Mouse (Mus musculus): ENCODE results near the gene Klhl21. TPM values are rescaled to one million over a fixed set of nuclear protein-coding genes. Genes with fewer than 3 reads are reported as not detected.

Gene Klhl21
- polyA plus RNA-seq, 1 experiment: 10.7 TPM

GRCm38 (mm10) chr4:152013036-152013813 is 4.6 kb downstream of the Klhl21 start:
- TF ChIP-seq CTCF (IDR thresholded peaks at IDR 0.05; ENCODE audit: borderline replicate concordance, insufficient read depth, low read length) (no peak), POLR2A (IDR thresholded peaks at IDR 0.05; ENCODE audit: low read depth, low read length) (no peak)
- no peak overlapping the region for H3K4me3 ChIP-seq (ENCODE audit: insufficient read depth, low read length)

DNA sequence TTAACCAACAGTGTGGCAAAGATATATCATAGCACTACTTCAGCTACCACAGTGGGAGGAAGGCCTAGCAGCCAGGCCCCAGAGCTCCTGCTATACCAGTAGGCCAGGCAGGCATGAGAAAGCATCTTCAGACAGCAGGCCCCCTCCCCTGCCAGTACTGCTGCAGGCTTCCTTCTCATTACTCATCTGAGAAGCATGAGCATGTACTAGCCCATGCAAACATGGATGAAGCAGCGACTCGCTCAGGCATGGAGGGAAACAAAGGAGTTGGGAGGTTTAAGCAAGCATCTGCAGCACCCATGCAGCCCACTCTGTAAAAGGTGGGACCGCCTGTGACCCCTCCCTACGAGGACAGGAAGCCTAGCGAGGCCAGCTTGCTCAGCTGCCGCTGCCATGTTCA is 10.5 kb downstream of the Klhl21 start:
- H3K4me1 ChIP-seq (ENCODE audit: control insufficient read depth, insufficient read depth, low read length): peaks cover 3% of the 10 kb centered on the region; the same call in 1 of the 2 replicates
- no peak overlapping the region for H3K4me3 ChIP-seq (ENCODE audit: insufficient read depth, low read length)
- no peak for TF ChIP-seq CTCF (IDR thresholded peaks at IDR 0.05; ENCODE audit: borderline replicate concordance, insufficient read depth, low read length)
- no peak for TF ChIP-seq POLR2A (IDR thresholded peaks at IDR 0.05; ENCODE audit: low read depth, low read length)
- H3K27ac ChIP-seq (ENCODE audit: insufficient read depth, low read length): peak overlapping the region; percentile 21; the same call in 1 of the 2 replicates

More at GRCm38 (mm10) chr4:152013036-152013813, 4.6 kb downstream of the Klhl21 start:
- no peaks in the 10 kb centered on the region for H3K4me1 ChIP-seq (ENCODE audit: control insufficient read depth, insufficient read depth, low read length)
- H3K27ac ChIP-seq (ENCODE audit: insufficient read depth, low read length): no peak overlapping the region

DNA sequence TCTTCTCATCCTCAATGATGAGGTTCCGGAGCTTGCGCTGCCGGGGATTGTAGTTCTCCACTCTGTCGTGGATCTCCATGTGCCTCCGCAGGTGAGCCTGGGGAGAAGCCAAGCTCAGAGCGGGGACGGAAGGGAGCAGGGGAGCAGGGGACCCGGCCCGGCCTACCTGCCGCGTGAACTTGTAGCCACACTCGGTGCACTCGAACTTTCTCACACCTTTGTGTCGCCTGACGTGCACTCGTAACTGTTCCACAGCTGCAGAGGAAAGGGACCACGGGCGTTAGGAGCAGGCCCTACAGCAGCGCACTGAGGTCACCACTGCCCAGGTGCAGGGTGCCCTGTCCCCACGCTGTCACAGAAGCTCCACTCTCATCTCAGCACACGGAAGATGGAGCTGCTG is 11.4 kb downstream of the Klhl21 start:
- Histone ChIP-seq H3K27ac (ENCODE audit: insufficient read depth, low read length) (no peak overlapping the region), H3K4me1 (ENCODE audit: control insufficient read depth, insufficient read depth, low read length) (peaks cover 6% of the 10 kb centered on the region; the same call in 1 of the 2 replicates), H3K4me3 (ENCODE audit: insufficient read depth, low read length) (no peak overlapping the region)
- TF ChIP-seq CTCF (IDR thresholded peaks at IDR 0.05; ENCODE audit: borderline replicate concordance, insufficient read depth, low read length) (no peak), POLR2A (IDR thresholded peaks at IDR 0.05; ENCODE audit: low read depth, low read length) (no peak)

GRCm38 (mm10) chr4:152021568-152022097 is 13.0 kb downstream of the Klhl21 start:
- H3K4me1 ChIP-seq (ENCODE audit: control insufficient read depth, insufficient read depth, low read length): peaks cover 6% of the 10 kb centered on the region
- no peak overlapping the region for H3K4me3 ChIP-seq (ENCODE audit: insufficient read depth, low read length)
- H3K27ac ChIP-seq (ENCODE audit: insufficient read depth, low read length): no peak overlapping the region
- no peak for TF ChIP-seq POLR2A (IDR thresholded peaks at IDR 0.05; ENCODE audit: low read depth, low read length)
- TF ChIP-seq CTCF (IDR thresholded peaks at IDR 0.05; ENCODE audit: borderline replicate concordance, insufficient read depth, low read length): no peak

GRCm38 (mm10) chr4:152022506-152022905 is 13.9 kb downstream of the Klhl21 start:
- peaks cover 6% of the 10 kb centered on the region for H3K4me1 ChIP-seq (ENCODE audit: control insufficient read depth, insufficient read depth, low read length)
- no peak overlapping the region for H3K4me3 ChIP-seq (ENCODE audit: insufficient read depth, low read length)
- TF ChIP-seq POLR2A (IDR thresholded peaks at IDR 0.05; ENCODE audit: low read depth, low read length) (no peak), CTCF (IDR thresholded peaks at IDR 0.05; ENCODE audit: borderline replicate concordance, insufficient read depth, low read length) (no peak)
- H3K27ac ChIP-seq (ENCODE audit: insufficient read depth, low read length): no peak overlapping the region

DNA sequence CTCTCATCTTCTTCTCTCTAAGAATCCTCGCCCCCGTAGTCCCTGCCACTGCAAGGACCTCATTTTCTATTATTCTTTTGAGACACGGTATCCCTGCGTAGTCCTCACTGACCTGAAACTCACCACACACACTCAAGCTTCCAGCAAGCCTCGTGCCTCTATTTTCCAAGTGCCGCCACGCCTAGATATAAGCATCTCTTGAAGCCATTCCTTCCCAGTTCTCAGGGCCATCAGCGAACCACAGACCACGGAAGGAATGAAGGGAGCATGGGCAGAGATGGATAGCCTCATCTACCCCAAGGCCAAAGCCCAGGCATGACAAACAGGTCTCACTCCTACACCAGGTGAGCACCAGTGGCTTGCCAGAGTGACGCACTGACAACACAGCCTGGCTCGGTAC is 15.9 kb downstream of the Klhl21 start:
- Histone ChIP-seq H3K4me1 (ENCODE audit: control insufficient read depth, insufficient read depth, low read length) (peaks cover 3% of the 10 kb centered on the region; the same call in 1 of the 2 replicates), H3K27ac (ENCODE audit: insufficient read depth, low read length) (no peak overlapping the region), H3K4me3 (ENCODE audit: insufficient read depth, low read length) (no peak overlapping the region)
- no peak for TF ChIP-seq CTCF (IDR thresholded peaks at IDR 0.05; ENCODE audit: borderline replicate concordance, insufficient read depth, low read length)
- no peak for TF ChIP-seq POLR2A (IDR thresholded peaks at IDR 0.05; ENCODE audit: low read depth, low read length)

DNA sequence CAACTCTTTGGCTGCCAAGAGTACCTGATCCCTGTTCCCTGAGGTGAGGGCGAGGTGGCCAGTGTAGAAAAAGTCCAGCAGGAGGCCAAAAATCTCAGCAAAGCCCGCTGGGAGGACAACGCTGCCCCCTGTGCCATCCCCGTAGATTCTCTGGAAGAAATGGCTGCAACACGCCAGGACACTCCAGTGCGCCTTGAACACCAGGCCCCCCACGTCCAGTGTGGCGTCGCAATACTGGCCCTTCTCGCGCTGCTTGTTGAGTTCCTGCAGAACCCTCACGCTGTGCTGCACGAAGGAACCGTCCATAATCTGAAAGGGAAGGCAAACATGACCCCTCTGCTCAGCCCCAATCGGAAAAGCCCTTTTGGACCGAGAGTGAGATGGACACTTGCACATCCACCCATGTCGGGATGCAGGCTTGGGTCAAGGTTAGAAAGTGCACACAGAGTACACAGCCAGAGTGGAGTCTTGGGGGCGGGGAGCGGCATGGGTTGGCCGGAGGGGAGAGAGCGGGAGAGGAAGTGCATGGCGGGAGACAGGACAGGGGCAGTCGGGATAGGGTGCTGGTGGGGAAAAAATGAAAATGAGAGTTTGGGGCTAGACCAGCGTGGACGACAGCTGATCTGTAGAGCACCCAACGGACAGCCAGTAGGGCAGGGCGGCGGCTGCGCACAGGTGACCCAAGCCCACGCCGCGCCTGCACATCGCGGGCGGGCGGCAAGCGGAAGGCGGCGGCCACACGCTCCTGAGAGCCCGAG is 18.3 kb downstream of the Klhl21 start:
- Histone ChIP-seq H3K27ac (ENCODE audit: insufficient read depth, low read length) (no peak overlapping the region), H3K4me1 (ENCODE audit: control insufficient read depth, insufficient read depth, low read length) (peaks cover 3% of the 10 kb centered on the region; the same call in 1 of the 2 replicates), H3K4me3 (ENCODE audit: insufficient read depth, low read length) (peak overlapping the region; percentile 90)
- TF ChIP-seq POLR2A (IDR thresholded peaks at IDR 0.05; ENCODE audit: low read depth, low read length): no peak

DNA sequence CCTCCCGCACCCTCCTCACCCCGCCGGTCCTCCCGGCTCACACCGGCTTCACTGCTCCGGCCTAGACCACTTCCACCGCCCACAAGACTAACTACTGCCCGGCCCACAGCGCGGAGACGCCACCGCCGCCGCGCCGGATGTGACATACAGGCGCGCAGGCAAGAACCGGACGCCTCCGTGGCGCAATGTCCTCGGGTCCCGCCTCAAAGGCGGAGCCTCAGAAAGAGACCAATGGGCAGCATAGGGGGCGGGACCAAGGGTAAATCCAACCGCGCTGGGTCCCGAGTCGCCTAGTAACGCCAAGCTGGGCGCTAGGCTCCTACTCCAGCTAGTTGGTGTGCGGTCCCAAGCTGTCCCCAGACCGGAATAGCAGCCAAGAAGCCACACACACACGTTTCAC is 18.9 kb downstream of the Klhl21 start, which contains the start of gene Zbtb48:
Zbtb48 (minus strand) TSS at position 148 of the 400 bp plus-strand sequence.
- Histone ChIP-seq H3K4me3 (ENCODE audit: insufficient read depth, low read length) (peak within 1 kb of the TSS; percentile 90), H3K27ac (ENCODE audit: insufficient read depth, low read length) (no peak within 1 kb of the TSS), H3K4me1 (ENCODE audit: control insufficient read depth, insufficient read depth, low read length) (peaks cover 3% of the 10 kb centered on the region; the same call in 1 of the 2 replicates)
- TF ChIP-seq CTCF (IDR thresholded peaks at IDR 0.05; ENCODE audit: borderline replicate concordance, insufficient read depth, low read length) (no peak), POLR2A (IDR thresholded peaks at IDR 0.05; ENCODE audit: low read depth, low read length) (peak; percentile 90)

- H3K4me1 ChIP-seq (ENCODE audit: control insufficient read depth, insufficient read depth, low read length): peaks cover 3% of the 10 kb centered on the region; the same call in 1 of the 2 replicates
- H3K4me3 ChIP-seq (ENCODE audit: insufficient read depth, low read length): no peak overlapping the region
- H3K27ac ChIP-seq (ENCODE audit: insufficient read depth, low read length): no peak overlapping the region
- TF ChIP-seq CTCF (IDR thresholded peaks at IDR 0.05; ENCODE audit: borderline replicate concordance, insufficient read depth, low read length) (no peak), POLR2A (IDR thresholded peaks at IDR 0.05; ENCODE audit: low read depth, low read length) (no peak)
Observed at GRCm38 (mm10) chr4:152028456-152028855, 19.9 kb downstream of the Klhl21 start.
